Mouse (Mus musculus): ENCODE measurements around the gene Unc13d. TPM values are rescaled to one million over a fixed set of nuclear protein-coding genes. Genes with fewer than 3 reads are reported as not detected.
"Not testable (repeated sequence)": the region's sequence is repeated elsewhere in the genome, so short reads cannot be mapped to it uniquely, and the experiment has no call there.

The Unc13d gene
- total RNA-seq, 1 experiment from 2014 or later: 0.79 TPM

DNA sequence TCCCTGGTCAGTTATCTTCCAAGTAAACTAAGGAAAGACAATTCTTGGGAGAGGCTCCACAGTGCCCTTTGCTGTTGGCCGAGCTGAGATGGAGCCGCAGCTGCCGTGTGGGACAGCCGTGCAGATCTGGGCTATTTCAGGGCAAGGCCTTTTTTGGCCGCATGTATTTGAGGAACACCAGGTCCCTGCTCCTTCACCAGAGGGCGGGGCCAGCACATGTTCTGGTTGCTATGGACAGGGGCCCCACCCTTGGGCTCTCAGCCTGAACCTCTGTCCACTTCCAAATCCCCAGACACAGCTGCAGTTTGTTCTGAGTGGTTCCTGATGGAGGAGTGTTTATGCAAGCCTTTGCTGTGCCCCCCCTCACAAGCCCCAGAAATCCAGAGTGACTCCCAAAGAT, 22.6 kb upstream of the Unc13d start:
- DNase-seq: no peak

DNA sequence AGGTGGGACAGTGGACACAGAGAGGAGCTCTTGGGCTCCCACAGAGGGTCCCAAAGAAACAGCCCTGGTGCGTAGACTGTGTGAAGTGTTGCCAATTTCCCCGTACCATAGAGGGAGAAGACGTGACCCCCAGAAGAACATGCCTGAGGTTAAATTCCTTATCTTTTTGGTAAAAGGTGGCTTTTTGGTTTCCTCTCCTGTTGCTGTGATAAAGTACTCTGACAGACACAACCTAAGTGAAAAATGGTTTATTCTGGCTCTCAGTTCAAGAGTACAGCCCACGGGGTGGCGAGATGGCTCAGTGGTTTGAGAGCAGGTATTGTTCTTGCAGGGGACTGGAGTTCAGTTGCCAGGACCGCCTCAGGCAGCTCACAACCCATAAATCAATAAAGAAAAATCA, 21.7 kb upstream of the Unc13d start:
- no peak for DNase-seq

DNA sequence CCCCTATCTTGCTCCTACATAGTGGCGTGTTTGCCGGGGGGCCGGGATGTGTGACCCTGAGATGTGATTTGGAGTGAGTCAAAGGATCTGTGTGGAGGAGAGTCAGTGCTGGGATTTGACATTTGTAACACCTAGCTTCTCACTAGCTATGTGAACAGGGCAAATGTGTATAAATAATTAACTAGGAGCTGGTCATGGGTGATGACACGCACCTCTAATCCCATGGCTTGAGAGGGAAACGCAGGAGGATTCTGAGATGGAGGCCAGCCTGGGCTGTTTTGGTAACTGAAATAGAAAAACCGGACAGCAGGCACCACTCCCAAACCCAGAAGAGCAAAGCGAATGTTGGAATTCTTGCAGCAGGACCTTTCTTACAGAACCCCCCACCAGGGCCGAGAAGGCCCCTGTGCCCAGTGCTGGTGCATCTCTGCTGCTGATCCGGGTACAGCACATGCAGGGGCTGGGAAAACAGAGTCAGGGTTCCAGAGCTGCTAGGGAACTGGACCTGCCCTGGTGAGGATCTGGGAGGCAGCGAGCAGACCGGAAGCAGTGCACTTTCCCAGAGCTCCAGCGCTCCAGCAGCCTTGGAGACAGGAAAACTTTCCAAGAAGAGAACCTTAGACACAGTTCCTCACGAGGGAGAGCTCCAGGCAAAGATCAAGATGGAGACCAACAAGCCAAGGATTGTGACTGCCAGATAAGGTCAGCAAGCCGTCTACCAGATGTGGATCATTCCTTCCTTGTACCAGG, 21.1 kb upstream of the Unc13d start:
- no peak for DNase-seq

DNA sequence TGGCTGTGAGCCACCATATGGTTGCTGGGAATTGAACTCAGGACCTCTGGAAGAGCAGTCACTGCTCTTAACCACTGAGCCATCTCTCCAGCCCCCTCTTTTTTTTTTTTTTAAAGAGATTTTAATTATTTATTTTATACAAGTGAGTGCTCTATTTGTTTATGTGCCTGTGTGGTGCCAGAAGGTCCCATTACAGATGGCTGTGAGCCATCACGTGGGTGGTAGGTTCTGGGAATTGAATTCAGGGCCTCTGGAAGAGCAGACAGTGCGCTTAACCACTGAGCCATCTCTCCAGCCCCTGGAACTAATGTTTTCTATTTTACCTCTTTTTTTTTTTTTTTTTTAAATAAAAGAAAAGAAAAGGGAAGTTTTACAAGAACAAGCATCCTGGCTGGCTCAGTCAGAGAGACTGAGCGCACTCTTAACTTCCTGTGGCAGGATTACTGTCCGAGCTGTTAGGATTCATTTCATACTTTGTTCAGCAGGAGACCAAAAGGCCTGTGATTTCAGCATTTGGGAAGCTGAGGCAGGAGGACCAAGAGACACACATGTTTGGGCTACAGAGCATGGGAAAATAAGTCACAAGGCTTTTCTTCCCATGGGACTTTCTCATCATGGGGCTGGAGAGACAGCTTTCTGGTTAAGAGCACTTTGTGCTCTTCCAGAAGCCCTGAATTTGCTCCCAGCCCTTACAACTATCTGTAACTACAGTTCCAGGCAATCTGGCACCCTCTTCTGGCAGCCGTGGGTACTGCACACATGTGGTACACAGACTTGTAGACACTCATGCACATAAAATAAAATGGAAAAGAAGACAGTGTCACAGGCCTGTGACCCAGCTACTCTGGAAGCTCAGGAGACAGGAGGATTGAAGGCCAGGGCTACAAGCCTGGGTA, 18.7 kb upstream of the Unc13d start:
- DNase-seq: no peak

GRCm38 (mm10) chr11:116095573-116095972, 17.8 kb upstream of the Unc13d start:
- DNase-seq: peak; percentile 58

- DNase-seq: no peak
These were observed 16.2 kb upstream of the Unc13d start for GRCm38 (mm10) chr11:116093771-116094565.

DNA sequence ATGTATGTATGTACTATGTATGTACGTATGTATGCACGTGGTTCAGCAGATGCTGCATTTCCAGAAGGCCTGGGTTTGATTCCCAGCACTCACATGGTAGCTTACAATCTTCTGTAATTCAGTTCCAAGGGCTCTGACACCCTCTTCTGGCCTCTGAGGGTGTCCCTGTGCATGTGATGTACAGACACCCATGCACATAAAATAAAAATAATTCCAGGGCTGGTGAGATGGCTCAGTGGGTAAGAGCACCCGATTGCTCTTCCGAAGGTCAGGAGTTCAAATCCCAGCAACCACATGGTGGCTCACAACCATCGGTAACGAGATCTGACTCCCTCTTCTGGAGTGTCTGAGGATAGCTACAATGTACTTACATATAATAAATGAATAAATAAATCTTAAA, 15.2 kb upstream of the Unc13d start:
- DNase-seq: not testable (repeated sequence)

DNA sequence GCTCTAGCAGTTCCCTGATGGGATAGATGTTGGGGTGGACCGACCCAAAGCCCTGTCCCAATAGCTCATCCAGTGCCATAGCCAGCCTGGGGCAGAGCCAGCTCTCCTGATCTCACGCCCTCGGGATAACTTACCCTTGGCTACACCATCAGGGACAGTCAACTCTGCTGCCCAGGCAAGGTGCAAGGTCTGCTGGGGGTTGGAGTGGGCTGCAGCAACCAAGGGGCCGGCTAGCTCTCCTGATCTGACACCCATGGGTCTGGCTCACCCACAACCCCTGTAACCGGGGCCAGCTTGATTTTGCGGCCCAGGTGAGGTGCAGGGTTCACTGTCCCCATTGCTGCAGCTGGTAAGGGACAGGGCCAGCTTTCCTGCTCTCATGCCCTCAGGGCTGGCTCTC, 13.8 kb upstream of the Unc13d start:
- no peak for DNase-seq

- DNase-seq: no peak
These were observed 11.8 kb upstream of the Unc13d start for GRCm38 (mm10) chr11:116089545-116089944.

GRCm38 (mm10) chr11:116088741-116089394, 11.1 kb upstream of the Unc13d start:
- no peak for DNase-seq

- DNase-seq: no peak
These were observed 10.4 kb upstream of the Unc13d start for GRCm38 (mm10) chr11:116088188-116088587.

DNA sequence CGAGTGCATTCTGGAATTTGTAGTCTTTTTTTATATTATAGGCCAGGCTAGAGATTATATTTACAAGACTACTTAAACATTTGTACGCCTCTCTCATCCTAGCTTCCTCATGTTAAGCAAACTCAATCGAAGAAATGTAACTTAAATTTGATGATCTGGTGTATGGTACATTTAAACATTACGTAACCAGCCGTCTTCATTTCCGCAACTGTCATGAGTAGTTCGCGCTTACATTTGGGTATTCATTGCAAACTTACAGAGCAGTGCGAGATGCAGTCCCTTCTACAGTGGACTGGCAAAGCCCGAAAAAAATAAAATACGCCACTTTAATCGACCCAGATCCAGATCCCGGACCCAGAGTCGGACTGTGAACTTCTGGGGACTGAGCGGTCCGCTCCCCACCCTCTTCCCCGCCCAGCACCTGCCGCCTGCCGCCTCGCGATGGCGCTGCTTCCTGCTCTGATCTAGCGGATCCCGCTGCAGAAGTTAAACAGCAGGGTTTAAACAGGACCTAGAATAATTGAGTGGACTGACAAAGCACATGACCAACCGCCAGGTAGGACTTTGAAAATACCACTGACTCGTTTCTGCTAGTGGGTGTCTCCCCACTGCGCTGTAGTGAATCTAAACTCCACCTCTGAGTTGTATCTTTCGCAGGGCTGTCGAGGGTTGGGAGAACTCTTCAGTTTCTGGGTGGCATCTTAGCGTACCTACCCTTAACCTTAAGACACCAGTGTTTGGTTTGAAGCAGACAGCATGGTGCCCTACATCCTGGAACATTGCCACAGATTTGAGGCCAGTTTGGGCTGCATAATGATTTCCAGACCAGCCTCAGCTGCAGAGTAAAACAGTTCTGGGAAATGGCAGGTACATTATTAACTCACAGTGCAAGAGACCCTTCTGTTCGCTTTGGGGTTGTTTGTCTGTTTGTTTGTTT, 9.7 kb upstream of the Unc13d start:
- peak; percentile 90 for DNase-seq

GRCm38 (mm10) chr11:116086258-116087193, 8.8 kb upstream of the Unc13d start, which contains the start of gene Wbp2:
Wbp2 (minus strand) TSS chr11:116086995.
- peak; percentile 94 for DNase-seq

- DNase-seq: no peak
These were observed 6.4 kb upstream of the Unc13d start for GRCm38 (mm10) chr11:116084166-116084565.

DNA sequence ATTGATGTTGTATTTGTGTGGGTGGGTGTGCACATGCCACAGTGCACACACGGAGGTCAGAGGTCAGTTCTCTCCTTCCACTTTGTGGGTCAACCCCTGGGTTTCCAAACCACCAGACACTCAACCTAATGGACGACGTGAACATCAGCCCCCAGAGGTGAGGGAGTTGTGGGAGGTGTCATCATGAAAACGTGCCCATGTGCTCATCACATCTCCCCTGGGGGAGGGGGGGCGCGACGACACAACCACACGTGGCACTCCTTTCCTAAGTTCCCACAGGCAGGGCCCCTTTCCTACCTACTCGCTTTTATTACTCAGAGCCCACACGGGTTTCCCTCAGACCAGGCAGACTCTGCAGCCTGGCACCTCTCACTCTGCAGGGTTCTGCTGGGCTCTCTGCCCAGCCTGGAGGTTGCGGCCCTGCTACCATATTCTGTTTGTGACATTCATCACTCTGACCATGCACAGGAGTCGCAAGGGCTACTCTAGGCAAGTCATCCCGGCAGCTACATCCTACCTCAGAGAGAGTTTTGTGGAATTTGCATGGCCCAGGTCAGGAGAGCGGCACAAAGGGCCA, 5.4 kb upstream of the Unc13d start:
- no peak for DNase-seq

DNA sequence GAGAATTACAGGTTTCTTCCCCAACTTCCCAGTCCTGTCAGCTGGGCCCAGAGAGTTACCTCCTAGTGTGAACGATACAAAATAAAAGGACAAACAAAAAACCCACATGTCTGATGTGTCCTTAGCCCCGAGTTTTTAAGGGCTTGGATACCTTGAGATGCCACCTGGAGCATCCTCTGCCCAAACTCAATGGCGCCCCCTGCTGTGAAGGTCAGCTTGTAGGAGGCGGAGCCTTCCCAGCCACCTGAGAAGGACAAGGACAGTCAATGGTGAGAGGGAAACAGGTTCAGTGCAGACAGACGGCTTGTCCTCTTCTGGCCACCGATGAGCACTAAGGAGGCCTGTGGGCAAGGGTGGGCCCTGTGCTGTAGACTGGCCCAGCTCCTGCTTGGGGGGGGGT, 3.3 kb upstream of the Unc13d start:
- DNase-seq: peak; percentile 65

GRCm38 (mm10) chr11:116079511-116079910, 1.8 kb upstream of the Unc13d start:
- peak; percentile 63 for DNase-seq

- no peak for DNase-seq
These were observed 1.0 kb upstream of the Unc13d start for GRCm38 (mm10) chr11:116078676-116079320.

GRCm38 (mm10) chr11:116078221-116078620, 460 bp upstream of the Unc13d start:
- no peak for DNase-seq

All from adrenal gland, postnatal 25 days (tissue).